Mouse (Mus musculus): ENCODE results near the gene Eef2k. TPM values are rescaled to one million over a fixed set of nuclear protein-coding genes. Genes with fewer than 3 reads are reported as not detected.
A peak's percentile ranks its signal among the peaks of the same experiment; 100 is the strongest.

Eef2k gene
- 51.9 and 56.9 TPM in 2 replicates for total RNA-seq (2017)

- peak; percentile 81 for ATAC-seq (ENCODE audit: extremely low read depth, insufficient number of reproducible peaks, low FRiP score, poor library complexity, severe bottlenecking)
Observed at GRCm38 (mm10) chr7:120842345-120843036, at the start of gene Eef2k. Eef2k (plus strand) TSS chr7:120842831.

- ATAC-seq (ENCODE audit: extremely low read depth, insufficient number of reproducible peaks, low FRiP score, poor library complexity, severe bottlenecking) = no peak
Observed at GRCm38 (mm10) chr7:120795544-120795943, 47.1 kb upstream of the Eef2k start.

GRCm38 (mm10) chr7:120796369-120796768 is 46.3 kb upstream of the Eef2k start:
- ATAC-seq (ENCODE audit: extremely low read depth, insufficient number of reproducible peaks, low FRiP score, poor library complexity, severe bottlenecking) = no peak

- no peak for ATAC-seq (ENCODE audit: extremely low read depth, insufficient number of reproducible peaks, low FRiP score, poor library complexity, severe bottlenecking)
Observed at GRCm38 (mm10) chr7:120803268-120803667, 39.4 kb upstream of the Eef2k start.

- ATAC-seq (ENCODE audit: extremely low read depth, insufficient number of reproducible peaks, low FRiP score, poor library complexity, severe bottlenecking) = no peak
Observed at GRCm38 (mm10) chr7:120809705-120810104, 32.9 kb upstream of the Eef2k start.

- no peak for ATAC-seq (ENCODE audit: extremely low read depth, insufficient number of reproducible peaks, low FRiP score, poor library complexity, severe bottlenecking)
Observed at GRCm38 (mm10) chr7:120811834-120812415, 30.7 kb upstream of the Eef2k start, which contains the start of gene Gm5737. Gm5737 (plus strand) TSS chr7:120812365.

- no peak for ATAC-seq (ENCODE audit: extremely low read depth, insufficient number of reproducible peaks, low FRiP score, poor library complexity, severe bottlenecking)
Observed at GRCm38 (mm10) chr7:120817552-120817951, 25.1 kb upstream of the Eef2k start.

GRCm38 (mm10) chr7:120819386-120819785 is 23.2 kb upstream of the Eef2k start:
- ATAC-seq (ENCODE audit: extremely low read depth, insufficient number of reproducible peaks, low FRiP score, poor library complexity, severe bottlenecking) = no peak

GRCm38 (mm10) chr7:120823248-120823647 is 19.4 kb upstream of the Eef2k start:
- ATAC-seq (ENCODE audit: extremely low read depth, insufficient number of reproducible peaks, low FRiP score, poor library complexity, severe bottlenecking) = peak; percentile 65

- no peak for ATAC-seq (ENCODE audit: extremely low read depth, insufficient number of reproducible peaks, low FRiP score, poor library complexity, severe bottlenecking)
Observed at GRCm38 (mm10) chr7:120825097-120825496, 17.5 kb upstream of the Eef2k start.

- no peak for ATAC-seq (ENCODE audit: extremely low read depth, insufficient number of reproducible peaks, low FRiP score, poor library complexity, severe bottlenecking)
Observed at GRCm38 (mm10) chr7:120826408-120826807, 16.2 kb upstream of the Eef2k start.

GRCm38 (mm10) chr7:120830431-120831381 is 11.9 kb upstream of the Eef2k start:
- peak; percentile 15; the same call in 1 of the 2 replicates for ATAC-seq (ENCODE audit: extremely low read depth, insufficient number of reproducible peaks, low FRiP score, poor library complexity, severe bottlenecking)

GRCm38 (mm10) chr7:120834426-120834825 is 8.2 kb upstream of the Eef2k start:
- ATAC-seq (ENCODE audit: extremely low read depth, insufficient number of reproducible peaks, low FRiP score, poor library complexity, severe bottlenecking) = 0 out of 2 replicates have a peak, but pooled peaks have one; percentile 21

- peak; percentile 68 for ATAC-seq (ENCODE audit: extremely low read depth, insufficient number of reproducible peaks, low FRiP score, poor library complexity, severe bottlenecking)
Observed at GRCm38 (mm10) chr7:120834863-120835372, 7.7 kb upstream of the Eef2k start.

- ATAC-seq (ENCODE audit: extremely low read depth, insufficient number of reproducible peaks, low FRiP score, poor library complexity, severe bottlenecking) = peak; percentile 74
Observed at GRCm38 (mm10) chr7:120835449-120836359, 6.9 kb upstream of the Eef2k start.

- no peak for ATAC-seq (ENCODE audit: extremely low read depth, insufficient number of reproducible peaks, low FRiP score, poor library complexity, severe bottlenecking)
Observed at GRCm38 (mm10) chr7:120836361-120836760, 6.3 kb upstream of the Eef2k start.

GRCm38 (mm10) chr7:120838436-120839160 is 4.0 kb upstream of the Eef2k start:
- no peak for ATAC-seq (ENCODE audit: extremely low read depth, insufficient number of reproducible peaks, low FRiP score, poor library complexity, severe bottlenecking)

- ATAC-seq (ENCODE audit: extremely low read depth, insufficient number of reproducible peaks, low FRiP score, poor library complexity, severe bottlenecking) = no peak
Observed at GRCm38 (mm10) chr7:120839786-120840185, 2.8 kb upstream of the Eef2k start.
